Mouse (Mus musculus): ENCODE results near the gene Sorl1.

GRCm38 (mm10) chr9:41961274-41961673 is 162.8 kb downstream of the Sorl1 start:
- TF ChIP-seq CTCF (IDR thresholded peaks at IDR 0.05; ENCODE audit: low read depth, low read length) (no peak), POLR2A (IDR thresholded peaks at IDR 0.05; ENCODE audit: borderline replicate concordance, low read depth, low read length) (no peak)

Measured in bone marrow macrophage, adult 2 months (primary cell).